In genomic region chr2:93774946-93775345, GRCm38 (mm10) we compare ENCODE assay signal across 21 mouse cellular contexts. TPM values are rescaled to one million over a fixed set of nuclear protein-coding genes. Genes with fewer than 3 reads are reported as not detected.
DNase-seq lines count a peak whose midpoint lies in the region; ATAC-seq and TF ChIP-seq lines count a peak whose summit lies in the region.
"Had no signal": no experiment of that assay in that cellular context is flagged by ENCODE, and none has a peak within 500 bp of the region (broad histone marks: within the 10 kb centered on the region; RNA-seq: fewer than 3 reads in every experiment).

No protein-coding gene starts in this region.

- DNase-seq in adrenal gland, postnatal 14 days = peak; percentile 29
- DNase-seq in adrenal gland, postnatal 25 days = no peak
- peak; percentile 33 for DNase-seq in lung, embryonic 14.5 days
- no peak for DNase-seq in lung, postnatal 36 days
- no peak for DNase-seq in urinary bladder, adult 18-20 months (ENCODE audit: low spot score in 2 of 2)
- DNase-seq in ovary, adult 18-20 months (ENCODE audit: low spot score) = no peak
- DNase-seq: B cell, adult 2 months; cerebellum, adult 9-10 months; forebrain, postnatal 0 days; heart, adult 18-20 months; kidney, adult 11 months; layer of hippocampus, postnatal 36 days; liver; lung, adult 18-20 months; thymus, postnatal 36 days had no signal

- no peaks in the 10 kb centered on the region for H3K27me3 ChIP-seq in lung, embryonic 14.5 days (ENCODE audit: insufficient read depth, low read length)
- H3K27me3 ChIP-seq in embryonic facial prominence, embryonic 13.5 days = no peaks in the 10 kb centered on the region
- H3K27me3 ChIP-seq in kidney, embryonic 16.5 days (ENCODE audit: insufficient read depth, low read length) = no peaks in the 10 kb centered on the region

- TF ChIP-seq CTCF in lung, embryonic 14.5 days (IDR thresholded peaks at IDR 0.05; ENCODE audit: low read depth) = no peak

- ATAC-seq in lung, embryonic 14.5 days (ENCODE audit: insufficient read depth) = no peak
- ATAC-seq in embryonic facial prominence, embryonic 13.5 days (ENCODE audit: insufficient number of reproducible peaks, insufficient read depth, low FRiP score, low TSS enrichment, low read depth) = no peak
- no peak for ATAC-seq in kidney, embryonic 16.5 days (ENCODE audit: low FRiP score, low TSS enrichment)
- ATAC-seq: forebrain, postnatal 0 days; hindbrain, postnatal 0 days had no signal

- H3K36me3 ChIP-seq in lung, embryonic 14.5 days (ENCODE audit: insufficient read depth) = no peaks in the 10 kb centered on the region
- no peaks in the 10 kb centered on the region for H3K36me3 ChIP-seq in embryonic facial prominence, embryonic 13.5 days
- no peaks in the 10 kb centered on the region for H3K36me3 ChIP-seq in kidney, embryonic 16.5 days (ENCODE audit: insufficient read depth, low read length)
- H3K36me3 ChIP-seq: hindbrain, embryonic 10.5 days had no signal

- no peak overlapping the region for H3K9ac ChIP-seq in lung, embryonic 14.5 days
- H3K9ac ChIP-seq in embryonic facial prominence, embryonic 13.5 days = no peak overlapping the region
- no peak overlapping the region for H3K9ac ChIP-seq in kidney, embryonic 16.5 days (replicated peaks; ENCODE audit: low read length)
- H3K9ac ChIP-seq: forebrain, postnatal 0 days had no signal

- 59% methylated on average over 5 of the region's 5 CpGs for WGBS in lung, embryonic 14.5 days
- 29% methylated on average over 5 of the region's 5 CpGs for WGBS in embryonic facial prominence, embryonic 13.5 days
- WGBS in kidney, embryonic 16.5 days = 65% methylated on average over 5 of the region's 5 CpGs

- no peak overlapping the region for H3K4me2 ChIP-seq in lung, embryonic 14.5 days
- H3K4me2 ChIP-seq in embryonic facial prominence, embryonic 13.5 days = no peak overlapping the region
- no peak overlapping the region for H3K4me2 ChIP-seq in kidney, embryonic 16.5 days (replicated peaks; ENCODE audit: low read depth, low read length)

- no peak overlapping the region for H3K4me3 ChIP-seq in lung, embryonic 14.5 days (ENCODE audit: low read depth, low read length)
- H3K4me3 ChIP-seq in embryonic facial prominence, embryonic 13.5 days = no peak overlapping the region
- H3K4me3 ChIP-seq in kidney, embryonic 16.5 days (ENCODE audit: low read length) = no peak overlapping the region
- H3K4me3 ChIP-seq: forebrain, embryonic 10.5 days; hindbrain, embryonic 10.5 days had no signal

- no peaks in the 10 kb centered on the region for H3K9me3 ChIP-seq in lung, embryonic 14.5 days (ENCODE audit: low read depth, low read length)
- no peaks in the 10 kb centered on the region for H3K9me3 ChIP-seq in embryonic facial prominence, embryonic 13.5 days
- no peaks in the 10 kb centered on the region for H3K9me3 ChIP-seq in kidney, embryonic 16.5 days (ENCODE audit: low read length)
- H3K9me3 ChIP-seq: forebrain, embryonic 10.5 days; hindbrain, embryonic 10.5 days had no signal

- H3K4me1 ChIP-seq in lung, embryonic 14.5 days (ENCODE audit: insufficient read depth) = peaks cover 15% of the 10 kb centered on the region
- peaks cover 91% of the 10 kb centered on the region for H3K4me1 ChIP-seq in embryonic facial prominence, embryonic 13.5 days
- peaks cover 55% of the 10 kb centered on the region for H3K4me1 ChIP-seq in kidney, embryonic 16.5 days (ENCODE audit: insufficient read depth, low read length)

- H3K27ac ChIP-seq in lung, embryonic 14.5 days (ENCODE audit: low read depth) = no peak overlapping the region
- H3K27ac ChIP-seq in embryonic facial prominence, embryonic 13.5 days = peak overlapping the region; percentile 22; the same call in 1 of the 2 replicates
- H3K27ac ChIP-seq in kidney, embryonic 16.5 days (ENCODE audit: low read length) = no peak overlapping the region
- H3K27ac ChIP-seq: hindbrain, embryonic 10.5 days; hindbrain, postnatal 0 days; kidney, postnatal 0 days had no signal

RNA-seq across cellular contexts. Expression of gene Ext2, which starts 47.4 kb away (rescaled TPM):
- 78.2 and 90.1 TPM in 2 replicates for total RNA-seq in adrenal gland, postnatal 14 days (2021)
- 101 and 105 TPM in 2 replicates for total RNA-seq in adrenal gland, postnatal 25 days (2021)
- polyA plus RNA-seq in lung, embryonic 14.5 days (2014; fragmentation: Nextera tagmentation; extraction: Ambion mirVana) = 138 and 140 TPM in 2 replicates
- polyA plus RNA-seq in embryonic facial prominence, embryonic 13.5 days (2015; fragmentation: Nextera tagmentation; extraction: Ambion mirVana) = 103 and 120 TPM in 2 replicates
- 126 and 128 TPM in 2 replicates for polyA plus RNA-seq in kidney, embryonic 16.5 days (2015; fragmentation: Nextera tagmentation; extraction: Ambion mirVana)

Comparison
In these comparisons a context has a peak if more than half of its experiments do, and no peak if none do; other contexts are left out.
1. DNase-seq: peak in adrenal gland, postnatal 14 days (single experiment) and lung, embryonic 14.5 days (single experiment); none in adrenal gland, postnatal 25 days (single experiment), lung, postnatal 36 days (single experiment), urinary bladder, adult 18-20 months (0 of 2) and ovary, adult 18-20 months (single experiment).